Comparison of ENCODE assay signal across 11 mouse cellular contexts in genomic region chr9:64383021-64383788, GRCm38 (mm10). TPM values are rescaled to one million over a fixed set of nuclear protein-coding genes. Genes with fewer than 3 reads are reported as not detected.
DNase-seq lines count a peak whose midpoint lies in the region; ATAC-seq lines count a peak whose summit lies in the region.
"Had no signal": no experiment of that assay in that cellular context is flagged by ENCODE, and none has a peak within 500 bp of the region (broad histone marks: within the 10 kb centered on the region; RNA-seq: fewer than 3 reads in every experiment).

No protein-coding gene starts in this region.

- H3K9ac ChIP-seq in lung, embryonic 16.5 days (ENCODE audit: low read length), result no peak overlapping the region

- 0 out of 2 replicates have a peak overlapping the region, but pooled peaks have one; percentile 11 for H3K4me2 ChIP-seq in lung, embryonic 16.5 days (ENCODE audit: low read depth, low read length)
- H3K4me2 ChIP-seq: midbrain, embryonic 11.5 days had no signal

- H3K4me3 ChIP-seq in lung, embryonic 16.5 days (ENCODE audit: low read length), result no peak overlapping the region

- WGBS in lung, embryonic 16.5 days, result 21% methylated on average over 10 of the region's 10 CpGs

- peaks cover 38% of the 10 kb centered on the region for H3K27me3 ChIP-seq in lung, embryonic 16.5 days (ENCODE audit: control insufficient read depth, insufficient read depth, low read depth, low read length)

- peak; percentile 88 for ATAC-seq in lung, embryonic 16.5 days (ENCODE audit: low read depth)
- no peak for ATAC-seq in CD4-positive, CD25-positive, alpha-beta regulatory T cell, adult 4 months

- no peak overlapping the region for H3K27ac ChIP-seq in lung, embryonic 16.5 days (ENCODE audit: low read length)

- DNase-seq in cerebellum, adult 8-10 months, result peak; percentile 23
- no peak for DNase-seq in cerebellum, adult 11-12 months
- peak; percentile 38 for DNase-seq in kidney, postnatal 14 days
- DNase-seq in kidney, adult 11 months, result no peak
- peak; percentile 39 for DNase-seq in NIH3T3 (ENCODE audit: low read depth)
- DNase-seq in gastrocnemius, postnatal 10 days, result no peak
- DNase-seq: cerebellum, postnatal 36 days had no signal

- no peaks in the 10 kb centered on the region for H3K36me3 ChIP-seq in lung, embryonic 16.5 days (ENCODE audit: control insufficient read depth, insufficient read depth, low read length)

- peaks cover 29% of the 10 kb centered on the region for H3K4me1 ChIP-seq in lung, embryonic 16.5 days (replicated peaks; ENCODE audit: control insufficient read depth, insufficient read depth, low read length)

- H3K9me3 ChIP-seq in lung, embryonic 16.5 days (ENCODE audit: control insufficient read depth, low read length), result no peaks in the 10 kb centered on the region

RNA-seq across cellular contexts. Expression of gene Megf11, which starts 2.2 kb away (rescaled TPM):
- 1.2 and 1.3 TPM in 2 replicates for polyA plus RNA-seq in lung, embryonic 16.5 days (2015; fragmentation: Nextera tagmentation; extraction: Ambion mirVana)
- polyA plus RNA-seq in CD4-positive, CD25-positive, alpha-beta regulatory T cell, adult 4 months (2017; shearing (Covaris generic)), result under 1 TPM; 0.11 to 0.36 TPM
- total RNA-seq in gastrocnemius, postnatal 10 days (2021), result 1 to 10 TPM in 1 of 2 experiments, under 1 TPM in 1; 0.38 to 1.5 TPM
- total RNA-seq: hematopoietic stem cell, adult 5-6 weeks had no signal

RNA-seq across cellular contexts. Expression of gene Dis3l, which starts 42.1 kb away (rescaled TPM):
- polyA plus RNA-seq in lung, embryonic 16.5 days (2015; fragmentation: Nextera tagmentation; extraction: Ambion mirVana), result 20.9 and 21.4 TPM in 2 replicates
- polyA plus RNA-seq in CD4-positive, CD25-positive, alpha-beta regulatory T cell, adult 4 months (2017; shearing (Covaris generic)), result 10 to 100 TPM in 1 of 2 experiments, 1 to 10 TPM in 1; 9.4 to 12.5 TPM
- total RNA-seq in gastrocnemius, postnatal 10 days (2021), result 10 to 100 TPM; 12.6 to 16.7 TPM

Comparison
In these comparisons a context has a peak if more than half of its experiments do, and no peak if none do; other contexts are left out.
1. DNase-seq: peak in cerebellum, adult 8-10 months (single experiment), kidney, postnatal 14 days (single experiment) and NIH3T3 (single experiment); none in cerebellum, adult 11-12 months (single experiment), kidney, adult 11 months (single experiment) and gastrocnemius, postnatal 10 days (single experiment).